Mouse (Mus musculus): ENCODE measurements around the gene Ttc22. TPM values are rescaled to one million over a fixed set of nuclear protein-coding genes. Genes with fewer than 3 reads are reported as not detected.

Gene Ttc22
- 2.0 and 2.4 TPM in 2 replicates for polyA plus RNA-seq (2015; fragmentation: Nextera tagmentation; extraction: Ambion mirVana)

DNA sequence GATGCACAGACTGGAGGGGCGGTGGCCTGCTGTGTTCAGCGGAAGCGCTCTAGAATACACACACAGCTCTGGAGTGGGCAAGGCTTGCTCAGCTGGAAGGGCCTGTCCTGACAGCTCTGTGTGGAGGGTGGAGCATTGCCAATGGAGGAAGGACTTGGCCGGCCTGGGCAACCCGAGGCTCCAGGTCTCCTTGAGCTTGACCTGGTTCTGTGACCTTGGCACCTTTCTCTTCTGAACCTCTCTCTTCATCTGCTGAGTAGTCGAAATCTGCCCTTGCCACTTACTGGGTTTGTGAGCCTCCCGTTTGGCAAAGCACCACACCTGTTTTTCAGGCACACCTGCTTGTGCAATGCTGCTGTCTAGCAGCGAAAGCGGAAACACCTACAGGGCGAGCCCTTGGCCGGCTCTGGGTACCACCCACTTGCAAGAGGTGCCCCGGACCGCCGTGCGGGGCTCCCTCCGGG lies at the start of gene Ttc22:
Gene Ttc22, plus strand, starts transcription at position 403 of the 464 bp plus-strand sequence.
- Histone ChIP-seq H3K9ac (no peak within 1 kb of the TSS), H3K27ac (replicated peaks) (no peak within 1 kb of the TSS)
- WGBS, result 35% methylated on average over 16 of the region's 16 CpGs

GRCm38 (mm10) chr4:106575022-106575421 lies 47.2 kb upstream of the Ttc22 start:
- no peaks in the 10 kb centered on the region for H3K27me3 ChIP-seq
- no peaks in the 10 kb centered on the region for H3K9me3 ChIP-seq
- H3K4me2 ChIP-seq, result no peak overlapping the region
- no peak overlapping the region for H3K27ac ChIP-seq (replicated peaks)
- no peak overlapping the region for H3K4me3 ChIP-seq
- no peak for ATAC-seq (ENCODE audit: low read depth)
- no peaks in the 10 kb centered on the region for H3K4me1 ChIP-seq (replicated peaks)
- H3K9ac ChIP-seq, result no peak overlapping the region
- WGBS, result 90% methylated on average over 8 of the region's 8 CpGs
- H3K36me3 ChIP-seq, result peaks cover 94% of the 10 kb centered on the region

More for the DNA sequence above, at the start of gene Ttc22:
- Histone ChIP-seq H3K4me2 (no peak within 1 kb of the TSS; the same call in 1 of the 2 replicates), H3K27me3 (peaks cover 43% of the 10 kb centered on the region), H3K9me3 (no peaks in the 10 kb centered on the region), H3K36me3 (no peaks in the 10 kb centered on the region), H3K4me3 (no peak within 1 kb of the TSS), H3K4me1 (replicated peaks) (peaks cover 20% of the 10 kb centered on the region)
- ATAC-seq (ENCODE audit: low read depth), result no peak

DNA sequence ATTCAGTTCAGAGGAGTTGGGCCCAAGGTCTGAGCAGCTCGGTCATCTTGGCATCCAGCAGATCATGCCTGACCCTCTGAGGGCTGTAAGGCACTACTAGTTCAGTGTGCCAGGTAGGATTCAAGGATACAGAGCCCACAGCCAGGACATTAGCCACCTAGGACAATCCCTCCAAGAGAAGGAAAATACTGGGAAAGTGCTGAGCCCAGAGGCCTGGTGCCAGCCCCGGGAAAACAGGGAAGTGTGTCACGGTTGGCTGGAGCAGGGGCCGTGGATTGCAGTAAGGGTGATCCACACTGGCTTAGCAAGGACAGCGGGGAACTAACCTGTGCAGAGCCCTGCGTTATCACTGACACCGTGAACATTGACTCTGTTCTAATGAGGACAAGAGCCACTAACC lies 44.7 kb upstream of the Ttc22 start:
- H3K27me3 ChIP-seq, result no peaks in the 10 kb centered on the region
- H3K9me3 ChIP-seq, result no peaks in the 10 kb centered on the region
- H3K36me3 ChIP-seq, result peaks cover 99% of the 10 kb centered on the region
- no peak for ATAC-seq (ENCODE audit: low read depth)
- no peaks in the 10 kb centered on the region for H3K4me1 ChIP-seq (replicated peaks)
- H3K4me2 ChIP-seq, result no peak overlapping the region
- no peak overlapping the region for H3K9ac ChIP-seq
- H3K4me3 ChIP-seq, result no peak overlapping the region
- WGBS, result 83% methylated on average over 7 of the region's 7 CpGs
- no peak overlapping the region for H3K27ac ChIP-seq (replicated peaks)

- Histone ChIP-seq H3K4me3 (no peak overlapping the region), H3K9ac (no peak overlapping the region), H3K36me3 (peaks cover 98% of the 10 kb centered on the region), H3K4me1 (replicated peaks) (no peaks in the 10 kb centered on the region), H3K9me3 (no peaks in the 10 kb centered on the region), H3K4me2 (no peak overlapping the region), H3K27ac (replicated peaks) (no peak overlapping the region), H3K27me3 (no peaks in the 10 kb centered on the region)
- WGBS, result 88% methylated on average over 14 of the region's 14 CpGs
- ATAC-seq (ENCODE audit: low read depth), result no peak
Observed at GRCm38 (mm10) chr4:106581176-106581864, 40.9 kb upstream of the Ttc22 start.

GRCm38 (mm10) chr4:106581865-106582204 lies 40.4 kb upstream of the Ttc22 start:
- H3K9me3 ChIP-seq, result no peaks in the 10 kb centered on the region
- H3K9ac ChIP-seq, result no peak overlapping the region
- no peak for ATAC-seq (ENCODE audit: low read depth)
- H3K4me2 ChIP-seq, result no peak overlapping the region
- no peak overlapping the region for H3K4me3 ChIP-seq
- H3K27ac ChIP-seq (replicated peaks), result no peak overlapping the region
- H3K36me3 ChIP-seq, result peaks cover 98% of the 10 kb centered on the region
- no peaks in the 10 kb centered on the region for H3K4me1 ChIP-seq (replicated peaks)
- 91% methylated on average over 15 of the region's 15 CpGs for WGBS
- H3K27me3 ChIP-seq, result no peaks in the 10 kb centered on the region

GRCm38 (mm10) chr4:106582428-106583153 lies 39.6 kb upstream of the Ttc22 start:
- Histone ChIP-seq H3K27me3 (no peaks in the 10 kb centered on the region), H3K9me3 (no peaks in the 10 kb centered on the region), H3K4me2 (no peak overlapping the region), H3K9ac (no peak overlapping the region), H3K4me1 (replicated peaks) (no peaks in the 10 kb centered on the region), H3K36me3 (peaks cover 97% of the 10 kb centered on the region), H3K27ac (replicated peaks) (no peak overlapping the region), H3K4me3 (no peak overlapping the region)
- WGBS, result 91% methylated on average over 12 of the region's 12 CpGs
- ATAC-seq (ENCODE audit: low read depth), result no peak

DNA sequence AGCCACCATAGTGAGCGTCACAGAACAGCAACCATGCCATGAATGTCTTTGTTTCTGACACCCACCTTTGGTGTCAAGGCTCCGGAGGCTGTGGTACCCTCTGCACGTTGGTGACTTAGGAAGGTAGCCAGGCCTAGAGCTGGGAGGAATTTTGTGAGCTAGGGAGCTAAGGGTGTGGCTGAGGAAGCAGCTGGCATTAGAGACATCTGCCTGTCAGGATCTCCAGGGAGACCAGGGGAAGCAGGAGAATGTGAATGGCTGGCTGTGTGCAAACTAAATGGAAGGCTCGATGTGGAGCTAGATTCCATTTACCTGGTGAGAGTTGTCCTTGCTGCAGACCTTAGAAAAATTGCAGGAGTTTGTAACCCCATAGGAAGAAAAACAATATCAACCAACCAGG lies 37.6 kb upstream of the Ttc22 start:
- Histone ChIP-seq H3K36me3 (peaks cover 97% of the 10 kb centered on the region), H3K27me3 (no peaks in the 10 kb centered on the region), H3K9me3 (no peaks in the 10 kb centered on the region), H3K4me2 (no peak overlapping the region), H3K9ac (no peak overlapping the region), H3K4me1 (replicated peaks) (no peaks in the 10 kb centered on the region), H3K4me3 (no peak overlapping the region), H3K27ac (replicated peaks) (no peak overlapping the region)
- WGBS, result 87% methylated on average over 4 of the region's 4 CpGs
- no peak for ATAC-seq (ENCODE audit: low read depth)

- no peak overlapping the region for H3K27ac ChIP-seq (replicated peaks)
- H3K4me2 ChIP-seq, result no peak overlapping the region
- ATAC-seq (ENCODE audit: low read depth), result no peak
- peaks cover 95% of the 10 kb centered on the region for H3K36me3 ChIP-seq
- no peaks in the 10 kb centered on the region for H3K27me3 ChIP-seq
- WGBS, result 95% methylated on average over 6 of the region's 6 CpGs
- no peak overlapping the region for H3K9ac ChIP-seq
- H3K4me1 ChIP-seq (replicated peaks), result no peaks in the 10 kb centered on the region
- no peaks in the 10 kb centered on the region for H3K9me3 ChIP-seq
- no peak overlapping the region for H3K4me3 ChIP-seq
Observed at GRCm38 (mm10) chr4:106587075-106587474, 35.2 kb upstream of the Ttc22 start.

GRCm38 (mm10) chr4:106590142-106590541 lies 32.1 kb upstream of the Ttc22 start:
- H3K27ac ChIP-seq (replicated peaks), result no peak overlapping the region
- no peaks in the 10 kb centered on the region for H3K4me1 ChIP-seq (replicated peaks)
- H3K4me3 ChIP-seq, result no peak overlapping the region
- peaks cover 65% of the 10 kb centered on the region for H3K36me3 ChIP-seq
- no peaks in the 10 kb centered on the region for H3K9me3 ChIP-seq
- WGBS, result 81% methylated on average over 9 of the region's 9 CpGs
- no peak overlapping the region for H3K4me2 ChIP-seq
- H3K27me3 ChIP-seq, result no peaks in the 10 kb centered on the region
- ATAC-seq (ENCODE audit: low read depth), result no peak
- no peak overlapping the region for H3K9ac ChIP-seq

DNA sequence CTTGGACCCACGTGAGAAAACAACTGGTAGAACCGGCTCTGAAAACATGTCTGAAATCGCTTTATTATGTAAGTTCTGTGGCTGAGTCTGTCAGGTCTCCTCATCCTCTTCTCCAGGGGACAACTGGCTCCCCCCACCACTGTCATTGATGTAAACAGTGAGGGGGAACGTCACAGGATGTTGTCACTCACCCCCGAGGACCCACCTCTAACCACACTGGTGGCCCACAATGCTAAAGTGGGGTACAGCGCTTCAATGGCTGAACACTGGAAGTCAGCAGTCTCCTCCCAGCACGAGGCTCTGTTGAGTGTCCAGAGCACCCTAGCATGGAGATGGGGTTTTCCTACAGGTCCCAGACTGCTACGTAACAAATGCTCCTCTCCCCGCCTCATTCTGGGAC lies 31.4 kb upstream of the Ttc22 start:
- Histone ChIP-seq H3K9ac (no peak overlapping the region), H3K4me1 (replicated peaks) (no peaks in the 10 kb centered on the region), H3K27ac (replicated peaks) (no peak overlapping the region), H3K27me3 (no peaks in the 10 kb centered on the region), H3K4me2 (no peak overlapping the region), H3K36me3 (peaks cover 58% of the 10 kb centered on the region), H3K9me3 (no peaks in the 10 kb centered on the region), H3K4me3 (no peak overlapping the region)
- 85% methylated on average over 9 of the region's 9 CpGs for WGBS
- ATAC-seq (ENCODE audit: low read depth), result no peak

- 62% methylated on average over 7 of the region's 7 CpGs for WGBS
- H3K4me3 ChIP-seq, result no peak overlapping the region
- H3K9ac ChIP-seq, result no peak overlapping the region
- H3K9me3 ChIP-seq, result no peaks in the 10 kb centered on the region
- no peaks in the 10 kb centered on the region for H3K4me1 ChIP-seq (replicated peaks)
- no peaks in the 10 kb centered on the region for H3K27me3 ChIP-seq
- no peak for ATAC-seq (ENCODE audit: low read depth)
- no peak overlapping the region for H3K27ac ChIP-seq (replicated peaks)
- H3K36me3 ChIP-seq, result peaks cover 32% of the 10 kb centered on the region
- H3K4me2 ChIP-seq, result no peak overlapping the region
Observed at GRCm38 (mm10) chr4:106593636-106594035, 28.6 kb upstream of the Ttc22 start.

GRCm38 (mm10) chr4:106596200-106596599 lies 26.0 kb upstream of the Ttc22 start:
- H3K36me3 ChIP-seq, result peaks cover 7% of the 10 kb centered on the region; the same call in 1 of the 2 replicates
- no peak overlapping the region for H3K9ac ChIP-seq
- no peaks in the 10 kb centered on the region for H3K27me3 ChIP-seq
- H3K9me3 ChIP-seq, result no peaks in the 10 kb centered on the region
- no peak overlapping the region for H3K4me3 ChIP-seq
- H3K27ac ChIP-seq (replicated peaks), result no peak overlapping the region
- no peak for ATAC-seq (ENCODE audit: low read depth)
- no peaks in the 10 kb centered on the region for H3K4me1 ChIP-seq (replicated peaks)
- WGBS, result 59% methylated on average over 3 of the region's 3 CpGs
- H3K4me2 ChIP-seq, result no peak overlapping the region
